Mouse (Mus musculus) B cell, adult 67 days (primary cell): Measurements from ENCODE around the gene Abcb5. TPM values are rescaled to one million over a fixed set of nuclear protein-coding genes. Genes with fewer than 3 reads are reported as not detected.

Experiments used
- total RNA-seq, 2 experiments: library from RNA; stranded (reverse); gene quantifications; 4 replicates each; pipeline ENCODE4 v1.2.4; 2023

Gene Abcb5
- not detected for total RNA-seq

DNA sequence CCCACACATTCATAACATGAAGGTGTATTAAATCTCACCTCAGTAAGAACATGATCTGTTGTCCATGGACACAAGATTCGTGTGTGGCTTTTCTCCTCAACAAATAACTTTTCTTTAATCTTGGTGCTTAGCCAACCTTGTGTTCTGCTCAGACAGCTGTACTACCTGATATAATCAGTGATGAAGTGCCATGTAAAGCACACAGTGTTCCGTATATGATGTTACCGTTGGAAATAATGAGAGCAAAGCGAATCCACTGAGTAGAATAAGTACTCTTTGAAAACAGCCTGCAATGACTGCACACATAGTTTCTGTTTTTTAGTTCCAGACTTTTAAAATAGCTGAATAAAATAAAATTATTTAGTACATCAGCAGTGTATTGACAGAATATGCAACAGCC is at the start of gene Abcb5:
Abcb5 (minus strand) TSS at position 101 of the 400 bp plus-strand sequence.

DNA sequence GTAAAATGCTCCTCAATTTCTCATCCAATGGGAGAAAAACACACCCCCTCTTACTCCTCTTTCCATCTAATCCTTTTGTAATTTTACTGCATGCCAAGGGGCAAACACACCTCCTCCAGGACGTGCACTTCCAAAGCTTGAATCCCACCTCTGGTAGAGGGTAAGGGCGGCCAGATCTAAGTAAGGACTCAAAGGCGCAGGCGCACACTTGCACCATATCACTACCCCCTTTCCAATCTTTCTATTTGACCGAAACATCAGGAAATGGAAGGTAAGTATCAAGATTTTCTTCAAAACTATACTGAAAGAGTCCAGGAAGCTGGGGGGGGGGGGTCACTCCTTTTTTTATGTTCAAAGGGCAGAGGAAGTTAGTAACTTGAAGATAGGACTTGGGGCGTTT is 120.0 kb downstream of the Abcb5 start, which contains the start of gene Sp8:
Sp8 (plus strand) TSS at position 109 of the 400 bp plus-strand sequence.

Other genes starting within 250 kb of the Abcb5 start
- not detected for gene Sp8, start 120.1 kb downstream of the Abcb5 start, total RNA-seq